ENCODE assay signal across 10 mouse cellular contexts in genomic region chr9:54533975-54534374, GRCm38 (mm10). TPM values are rescaled to one million over a fixed set of nuclear protein-coding genes. Genes with fewer than 3 reads are reported as not detected.
DNase-seq lines count a peak whose midpoint lies in the region; ATAC-seq lines count a peak whose summit lies in the region.
"Had no signal": no experiment of that assay in that cellular context is flagged by ENCODE, and none has a peak within 500 bp of the region (broad histone marks: within the 10 kb centered on the region; RNA-seq: fewer than 3 reads in every experiment).

No protein-coding gene starts in this region.

- peak; percentile 70; the same call in 1 of the 2 replicates for ATAC-seq in forebrain, embryonic 12.5 days (ENCODE audit: low FRiP score)
- ATAC-seq in heart, embryonic 12.5 days (ENCODE audit: insufficient number of reproducible peaks, low FRiP score) = no peak; the same call in 1 of the 2 replicates

- H3K9me3 ChIP-seq in forebrain, embryonic 12.5 days = no peaks in the 10 kb centered on the region
- no peaks in the 10 kb centered on the region for H3K9me3 ChIP-seq in heart, embryonic 12.5 days (replicated peaks)

- no peak overlapping the region for H3K4me3 ChIP-seq in forebrain, embryonic 12.5 days (replicated peaks)
- no peak overlapping the region for H3K4me3 ChIP-seq in heart, embryonic 12.5 days
- H3K4me3 ChIP-seq: myocyte had no signal

- peaks cover 20% of the 10 kb centered on the region for H3K4me1 ChIP-seq in forebrain, embryonic 12.5 days
- H3K4me1 ChIP-seq in heart, embryonic 12.5 days (replicated peaks) = 0 out of 2 replicates have a peak, but pooled peaks cover 5% of the 10 kb centered on the region

- peak overlapping the region; percentile 56; the same call in 1 of the 2 replicates for H3K27ac ChIP-seq in forebrain, embryonic 12.5 days
- no peak overlapping the region for H3K27ac ChIP-seq in heart, embryonic 12.5 days (ENCODE audit: poor library complexity, severe bottlenecking)

- 59% methylated on average over 5 of the region's 5 CpGs for WGBS in forebrain, embryonic 12.5 days
- 53% methylated on average over 5 of the region's 5 CpGs for WGBS in heart, embryonic 12.5 days

- no peaks in the 10 kb centered on the region for H3K36me3 ChIP-seq in forebrain, embryonic 12.5 days (replicated peaks)
- no peaks in the 10 kb centered on the region for H3K36me3 ChIP-seq in heart, embryonic 12.5 days

- peak; percentile 33 for DNase-seq in ovary, postnatal 36 days (ENCODE audit: low spot score)
- DNase-seq in ovary, postnatal 14 days (ENCODE audit: low spot score) = no peak
- peak; percentile 84 for DNase-seq in layer of hippocampus, postnatal 10 days (ENCODE audit: low spot score in 2 of 2)
- peak; percentile 86 to 91 for DNase-seq in right cerebral cortex, postnatal 10 days (ENCODE audit: low spot score in 2 of 2)
- DNase-seq in urinary bladder, postnatal 25 days (ENCODE audit: low spot score) = no peak

- H3K9ac ChIP-seq in forebrain, embryonic 12.5 days = no peak overlapping the region
- H3K9ac ChIP-seq in heart, embryonic 12.5 days = no peak overlapping the region

- H3K27me3 ChIP-seq in forebrain, embryonic 12.5 days = no peaks in the 10 kb centered on the region
- H3K27me3 ChIP-seq in heart, embryonic 12.5 days (replicated peaks) = no peaks in the 10 kb centered on the region

- H3K4me2 ChIP-seq in forebrain, embryonic 12.5 days = no peak overlapping the region
- no peak overlapping the region for H3K4me2 ChIP-seq in heart, embryonic 12.5 days

RNA-seq across cellular contexts. Expression of gene Sh2d7, which starts 4.8 kb away (rescaled TPM):
- polyA plus RNA-seq in forebrain, embryonic 12.5 days (2016; fragmentation: Nextera tagmentation; extraction: Ambion mirVana) = 0.09 TPM in 1 of 2 replicates, not detected in the other
- total RNA-seq in layer of hippocampus, postnatal 10 days (2021) = not detected
- not detected in 2 replicates for polyA plus RNA-seq in heart, embryonic 12.5 days (2016; fragmentation: Nextera tagmentation; extraction: Ambion mirVana)
- total RNA-seq: adrenal gland, postnatal 36 days had no signal
- polyA plus RNA-seq: heart, embryonic 16.5 days; myocyte had no signal

RNA-seq across cellular contexts. Expression of gene Cib2, which starts 26.0 kb away (rescaled TPM):
- polyA plus RNA-seq in forebrain, embryonic 12.5 days (2016; fragmentation: Nextera tagmentation; extraction: Ambion mirVana) = 19.1 and 20.2 TPM in 2 replicates
- total RNA-seq in layer of hippocampus, postnatal 10 days (2021) = 10 to 100 TPM; 29.9 to 31.8 TPM
- 4.1 and 4.9 TPM in 2 replicates for polyA plus RNA-seq in heart, embryonic 12.5 days (2016; fragmentation: Nextera tagmentation; extraction: Ambion mirVana)

RNA-seq across cellular contexts. Expression of gene Dmxl2, which starts 32.5 kb away (rescaled TPM):
- polyA plus RNA-seq in forebrain, embryonic 12.5 days (2016; fragmentation: Nextera tagmentation; extraction: Ambion mirVana) = 19.4 and 21.0 TPM in 2 replicates
- 100 to 1,000 TPM; 199 to 209 TPM for total RNA-seq in layer of hippocampus, postnatal 10 days (2021)
- polyA plus RNA-seq in heart, embryonic 12.5 days (2016; fragmentation: Nextera tagmentation; extraction: Ambion mirVana) = 7.7 TPM in 2 replicates

RNA-seq across cellular contexts. Expression of gene Idh3a, which starts 52.2 kb away (rescaled TPM):
- polyA plus RNA-seq in forebrain, embryonic 12.5 days (2016; fragmentation: Nextera tagmentation; extraction: Ambion mirVana) = 109 and 122 TPM in 2 replicates
- total RNA-seq in layer of hippocampus, postnatal 10 days (2021) = 100 to 1,000 TPM; 184 to 199 TPM
- 457 and 462 TPM in 2 replicates for polyA plus RNA-seq in heart, embryonic 12.5 days (2016; fragmentation: Nextera tagmentation; extraction: Ambion mirVana)

Comparison
In these comparisons a context has a peak if more than half of its experiments do, and no peak if none do; other contexts are left out.
1. DNase-seq: peak in ovary, postnatal 36 days (single experiment), layer of hippocampus, postnatal 10 days (2 of 2) and right cerebral cortex, postnatal 10 days (2 of 2); none in ovary, postnatal 14 days (single experiment) and urinary bladder, postnatal 25 days (single experiment).